Mouse (Mus musculus): ENCODE results near the gene Cnr2. TPM values are rescaled to one million over a fixed set of nuclear protein-coding genes. Genes with fewer than 3 reads are reported as not detected.
A peak's percentile ranks its signal among the peaks of the same experiment; 100 is the strongest.

The Cnr2 gene
- total RNA-seq, 2 experiments from 2014 or later = 0.21 TPM; not detected in 1

DNA sequence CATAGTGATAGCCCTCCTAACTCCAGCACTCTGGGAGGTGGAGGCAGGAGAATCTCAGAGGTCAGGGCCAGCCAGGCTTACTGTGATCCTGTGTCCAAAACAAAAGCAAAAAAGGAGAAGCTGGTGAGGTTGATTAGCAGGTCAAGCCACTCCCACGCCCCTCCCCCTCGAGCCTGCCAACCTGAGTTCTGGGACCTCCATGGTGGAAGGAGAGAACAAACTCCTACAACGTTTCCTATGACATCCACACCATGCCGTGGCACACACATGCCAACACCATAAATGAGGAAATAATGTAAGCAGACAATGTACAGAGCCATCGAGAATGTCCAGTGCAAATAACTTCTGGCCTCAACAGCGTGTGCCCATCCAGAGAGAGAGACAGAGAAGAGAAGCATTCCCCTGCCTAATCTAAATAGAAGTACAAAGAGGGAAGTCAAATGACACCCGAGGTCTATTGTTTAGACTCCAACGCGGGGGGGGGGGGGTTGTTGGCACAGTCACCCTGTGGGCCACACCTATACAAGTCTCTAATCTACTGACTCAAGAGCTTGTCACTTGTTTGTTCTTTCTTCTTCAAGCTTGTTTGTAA lies 19.1 kb upstream of the Cnr2 start:
- DNase-seq (ENCODE audit: extremely low spot score in 1 of 2, low spot score in 1 of 2) = no peak

DNA sequence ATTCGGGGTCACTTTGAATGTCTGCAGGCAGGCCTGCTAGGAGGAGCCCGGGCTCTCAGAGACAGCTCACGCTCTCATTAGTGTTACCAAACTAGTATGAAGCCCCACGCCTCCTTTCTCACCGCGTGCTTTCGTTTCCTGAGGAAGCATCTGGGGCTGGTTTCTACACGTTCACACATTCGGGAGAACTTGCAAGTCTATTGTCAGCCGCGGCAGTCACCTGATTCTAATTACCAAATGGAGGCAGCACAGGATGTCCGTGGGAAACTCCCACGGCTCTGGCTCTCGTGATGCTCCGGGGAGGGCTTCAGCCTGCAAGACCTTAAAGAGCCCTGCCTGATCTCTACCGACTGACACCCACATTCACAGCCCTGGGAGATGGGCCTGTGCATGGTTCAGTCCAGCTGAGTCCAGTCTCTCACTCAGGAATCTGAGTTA lies 18.6 kb upstream of the Cnr2 start:
- peak; percentile 29 to 48 for DNase-seq (ENCODE audit: extremely low spot score in 1 of 2, low spot score in 1 of 2)

DNA sequence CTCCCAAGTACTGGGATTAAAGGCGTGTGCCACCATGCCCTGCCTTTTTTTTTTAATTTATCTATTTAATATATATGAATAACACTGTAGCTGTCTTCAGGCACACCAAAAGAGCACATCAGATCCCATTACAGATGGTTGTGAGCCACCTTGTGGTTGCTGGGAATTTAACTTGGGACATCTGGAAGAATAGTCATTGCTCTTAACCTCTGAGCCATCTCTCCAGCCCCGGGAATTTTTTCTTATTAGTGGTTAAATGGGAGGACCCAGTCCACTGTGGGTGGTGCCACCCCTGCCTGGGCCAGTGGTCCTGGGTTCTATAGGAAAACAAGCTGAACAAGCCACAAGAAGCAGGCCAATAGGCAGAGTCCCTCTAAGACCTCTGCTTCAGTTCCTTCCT lies 17.5 kb upstream of the Cnr2 start:
- no peak for DNase-seq (ENCODE audit: extremely low spot score in 1 of 2, low spot score in 1 of 2)

DNA sequence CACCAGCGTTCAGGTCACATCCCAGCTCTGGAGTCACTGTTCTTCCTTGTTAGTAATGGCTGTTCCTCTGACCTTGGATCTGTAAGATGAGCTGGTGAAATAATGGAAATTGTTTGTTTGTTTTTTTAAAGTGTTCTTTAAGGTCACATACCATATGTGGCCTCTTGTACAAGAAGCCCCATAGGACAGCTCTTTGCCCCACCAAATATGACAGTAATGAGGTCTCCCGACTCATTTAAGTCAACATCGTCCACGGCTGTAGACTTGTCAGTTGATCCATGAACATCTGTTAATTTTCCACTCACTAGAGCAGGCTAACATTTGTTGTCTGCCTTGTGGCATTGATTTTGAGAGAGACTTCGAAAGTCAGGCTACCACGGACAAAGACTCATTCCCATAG lies 16.2 kb upstream of the Cnr2 start:
- no peak for DNase-seq (ENCODE audit: extremely low spot score in 1 of 2, low spot score in 1 of 2)

DNA sequence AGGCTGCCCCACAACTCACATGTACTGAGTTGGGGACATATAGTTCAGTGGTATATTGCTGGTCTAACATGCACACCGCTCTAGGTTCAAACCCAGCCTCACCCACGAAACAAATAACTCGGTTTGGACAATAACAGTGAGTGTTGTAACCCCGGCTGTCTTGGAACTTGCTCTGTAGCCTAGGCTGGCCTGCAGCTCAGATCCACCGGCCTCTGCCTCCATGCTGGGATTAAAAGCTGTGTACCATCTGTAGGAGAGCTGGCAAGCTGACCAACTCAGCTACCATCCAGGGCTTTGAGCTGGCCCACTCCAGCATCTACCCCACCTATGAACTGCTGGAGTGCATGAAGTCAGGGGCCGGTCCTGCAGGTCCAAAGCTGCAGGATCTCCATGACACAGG lies 15.2 kb upstream of the Cnr2 start:
- no peak for DNase-seq (ENCODE audit: extremely low spot score in 1 of 2, low spot score in 1 of 2)

DNA sequence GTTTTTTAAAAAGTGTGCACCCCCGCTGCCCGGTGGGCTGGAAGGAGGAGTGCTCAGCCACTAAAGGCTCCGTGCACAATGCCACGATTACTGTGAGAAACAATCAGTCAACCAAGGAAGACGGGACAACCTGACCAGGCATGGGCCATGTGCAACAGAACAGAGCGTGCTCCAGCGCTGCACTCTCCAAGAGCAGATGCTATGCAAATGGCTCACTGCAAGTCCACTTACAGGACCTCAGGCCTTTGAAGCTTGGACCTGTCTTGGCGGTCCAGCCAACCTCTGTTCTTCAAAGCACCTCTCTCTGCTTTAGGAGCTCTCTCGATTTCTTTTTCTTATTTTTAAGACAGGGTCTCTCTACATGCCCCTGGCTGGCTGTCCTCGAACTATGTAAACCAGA lies 14.6 kb upstream of the Cnr2 start:
- DNase-seq (ENCODE audit: extremely low spot score in 1 of 2, low spot score in 1 of 2) = no peak

DNA sequence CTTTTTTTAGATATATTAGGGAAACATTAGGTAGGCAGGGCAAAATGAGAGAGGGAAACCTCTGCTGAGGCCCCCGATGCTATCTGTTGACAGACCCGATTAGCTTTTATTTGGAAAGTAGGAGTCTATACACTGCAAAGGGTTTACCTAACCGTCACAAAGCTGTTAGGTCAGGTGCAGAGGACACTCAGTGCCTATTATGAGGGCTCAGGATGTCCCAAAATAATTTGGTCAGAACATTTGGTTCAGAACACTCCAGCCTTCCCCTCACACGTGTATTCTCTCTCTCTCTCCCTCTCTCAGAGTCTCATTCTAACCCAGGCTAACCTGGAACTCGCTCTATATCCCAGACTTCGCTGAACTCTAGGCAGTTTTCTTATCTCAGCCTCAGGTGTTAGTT lies 13.2 kb upstream of the Cnr2 start:
- no peak for DNase-seq (ENCODE audit: extremely low spot score in 1 of 2, low spot score in 1 of 2)

DNA sequence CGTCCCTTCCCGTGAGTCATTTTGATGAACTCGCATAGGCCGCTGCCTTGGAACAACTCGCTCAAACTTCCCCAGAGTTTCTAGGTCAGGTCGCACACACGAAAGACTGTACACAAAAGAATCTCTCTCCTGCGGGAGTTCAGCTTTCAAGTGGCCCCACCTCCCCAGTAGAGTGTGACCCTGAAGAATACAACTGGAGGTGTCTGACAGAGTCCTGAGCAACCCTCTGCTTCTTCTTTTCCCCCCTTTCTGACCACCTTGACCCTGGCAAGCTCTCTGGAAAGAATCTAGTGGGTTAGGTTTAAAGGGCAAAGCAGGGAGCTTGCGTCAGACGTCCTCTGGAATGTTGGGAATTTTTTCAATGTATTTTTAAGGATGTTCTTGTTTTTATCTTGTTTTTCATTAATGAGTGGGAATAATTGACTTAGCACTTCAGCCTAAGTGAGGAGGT lies 11.8 kb upstream of the Cnr2 start:
- DNase-seq (ENCODE audit: extremely low spot score in 1 of 2, low spot score in 1 of 2) = no peak

DNA sequence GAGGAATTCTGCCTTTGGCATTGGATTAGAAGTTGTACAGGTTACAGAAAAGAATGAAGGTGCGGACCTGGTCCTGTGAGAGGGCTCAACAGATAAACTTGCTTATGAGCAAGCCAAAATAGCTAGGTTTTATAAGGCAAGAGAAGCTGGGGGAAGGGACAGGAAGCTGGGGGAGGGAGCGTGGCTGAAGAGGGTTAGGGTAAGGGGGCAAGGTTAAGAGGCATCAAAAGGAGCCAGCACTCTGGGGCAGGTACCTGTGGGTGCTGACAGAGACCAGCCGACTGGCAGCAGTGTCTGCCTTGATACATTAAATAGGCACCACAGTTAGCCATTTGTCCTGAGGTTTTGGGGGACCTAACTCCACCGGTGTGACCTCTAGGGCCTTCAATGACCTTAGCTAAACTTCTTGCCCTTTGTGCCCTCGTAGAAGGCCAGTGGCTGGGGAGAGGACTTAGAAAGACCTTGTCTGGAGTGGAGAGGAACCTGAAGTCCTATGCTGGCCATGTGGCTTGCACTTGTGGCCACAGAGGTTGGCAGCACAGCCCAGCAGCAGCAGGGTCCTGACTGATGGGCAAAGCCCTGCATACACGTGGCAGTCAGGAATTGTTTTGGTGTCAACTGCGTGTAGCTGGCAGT lies 11.2 kb upstream of the Cnr2 start:
- DNase-seq (ENCODE audit: extremely low spot score in 1 of 2, low spot score in 1 of 2) = no peak

DNA sequence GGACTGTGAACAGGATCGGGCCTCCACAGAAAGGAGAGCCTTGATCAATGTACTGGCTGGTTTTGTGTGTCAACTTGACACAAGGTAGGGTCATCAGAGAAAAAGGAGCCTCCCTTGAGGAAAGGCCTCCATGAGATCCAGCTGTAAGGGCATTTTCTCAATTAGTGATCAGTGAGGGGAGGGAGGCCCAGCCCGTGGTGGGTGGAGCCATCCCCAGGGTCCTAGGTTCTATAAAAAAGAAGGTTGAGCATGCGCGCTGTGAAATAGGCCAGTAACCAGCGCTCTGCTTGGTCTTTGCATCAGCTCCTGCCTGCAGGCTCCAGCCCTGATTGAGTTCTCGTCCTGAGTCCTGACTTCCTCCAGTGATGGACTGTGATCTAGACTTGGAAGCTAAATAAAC lies 10.7 kb upstream of the Cnr2 start:
- no peak for DNase-seq (ENCODE audit: extremely low spot score in 1 of 2, low spot score in 1 of 2)

DNA sequence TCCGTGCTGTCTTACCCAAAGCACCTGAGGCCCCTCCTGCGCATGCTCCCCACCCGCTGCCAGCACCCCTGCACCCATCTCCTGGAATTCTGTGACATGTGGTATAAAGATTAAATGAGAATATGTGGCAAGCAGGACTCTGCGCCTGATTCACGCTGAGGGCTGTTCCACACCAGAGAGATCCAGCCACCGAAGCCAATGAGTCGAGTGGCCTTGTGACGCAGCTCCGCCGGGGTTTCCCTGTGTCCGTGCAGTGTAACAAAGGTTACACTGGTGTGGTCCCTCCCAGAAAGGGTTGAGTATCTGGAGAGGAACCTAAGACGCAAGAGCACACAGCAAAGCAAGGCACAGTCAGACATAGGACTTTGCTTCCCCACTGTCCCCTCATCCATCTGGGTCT lies 9.5 kb upstream of the Cnr2 start:
- DNase-seq (ENCODE audit: extremely low spot score in 1 of 2, low spot score in 1 of 2) = no peak

DNA sequence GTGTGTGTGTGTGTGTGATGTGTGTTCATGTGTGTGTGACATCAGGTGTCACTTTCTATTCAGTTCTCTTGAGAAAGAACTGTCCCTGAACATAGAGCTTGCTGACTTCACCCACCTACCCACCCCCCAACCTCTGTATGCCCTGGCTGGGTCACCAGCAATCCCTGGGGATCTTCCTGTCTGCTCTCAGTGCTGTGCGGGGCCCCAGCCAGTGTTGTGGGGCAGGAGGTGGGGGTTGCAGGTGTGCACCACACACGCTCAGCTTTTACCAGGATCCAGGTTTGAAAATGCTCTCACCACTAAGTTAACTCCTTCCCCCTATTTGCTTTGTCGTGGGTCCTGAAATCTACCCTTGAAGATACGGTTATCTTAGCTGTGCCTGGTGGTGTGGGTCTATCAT lies 9.0 kb upstream of the Cnr2 start:
- DNase-seq (ENCODE audit: extremely low spot score in 1 of 2, low spot score in 1 of 2) = no peak

DNA sequence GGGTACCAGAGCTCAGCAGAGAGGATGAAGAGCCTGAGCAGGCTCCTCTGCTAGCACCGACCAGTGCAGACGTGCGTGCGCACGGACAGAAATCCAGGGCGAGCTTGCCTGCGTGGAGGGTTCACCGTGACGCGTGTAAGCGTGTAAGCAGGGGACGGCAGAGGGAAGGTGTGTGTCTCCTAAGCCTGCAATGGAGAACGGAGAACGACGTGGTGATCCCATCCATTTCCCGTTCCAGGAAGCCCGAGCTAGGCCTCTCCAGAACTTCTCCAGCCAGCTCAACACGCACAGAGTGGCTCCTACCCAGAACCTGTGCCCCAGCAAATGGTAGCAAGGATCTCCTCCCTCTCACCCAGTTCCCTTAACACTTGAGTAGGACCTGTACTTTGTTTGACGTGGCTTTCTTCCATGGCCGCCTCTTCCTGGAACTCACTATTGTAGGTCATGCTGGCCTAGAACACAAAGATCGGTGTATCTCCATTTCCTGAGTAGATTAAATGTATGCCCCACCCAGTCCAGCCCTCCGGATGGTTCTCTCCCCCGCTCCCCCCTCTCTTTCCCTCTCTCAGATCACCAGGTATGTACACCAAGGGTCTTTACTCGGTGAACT lies 6.6 kb upstream of the Cnr2 start:
- no peak for DNase-seq (ENCODE audit: extremely low spot score in 1 of 2, low spot score in 1 of 2)

DNA sequence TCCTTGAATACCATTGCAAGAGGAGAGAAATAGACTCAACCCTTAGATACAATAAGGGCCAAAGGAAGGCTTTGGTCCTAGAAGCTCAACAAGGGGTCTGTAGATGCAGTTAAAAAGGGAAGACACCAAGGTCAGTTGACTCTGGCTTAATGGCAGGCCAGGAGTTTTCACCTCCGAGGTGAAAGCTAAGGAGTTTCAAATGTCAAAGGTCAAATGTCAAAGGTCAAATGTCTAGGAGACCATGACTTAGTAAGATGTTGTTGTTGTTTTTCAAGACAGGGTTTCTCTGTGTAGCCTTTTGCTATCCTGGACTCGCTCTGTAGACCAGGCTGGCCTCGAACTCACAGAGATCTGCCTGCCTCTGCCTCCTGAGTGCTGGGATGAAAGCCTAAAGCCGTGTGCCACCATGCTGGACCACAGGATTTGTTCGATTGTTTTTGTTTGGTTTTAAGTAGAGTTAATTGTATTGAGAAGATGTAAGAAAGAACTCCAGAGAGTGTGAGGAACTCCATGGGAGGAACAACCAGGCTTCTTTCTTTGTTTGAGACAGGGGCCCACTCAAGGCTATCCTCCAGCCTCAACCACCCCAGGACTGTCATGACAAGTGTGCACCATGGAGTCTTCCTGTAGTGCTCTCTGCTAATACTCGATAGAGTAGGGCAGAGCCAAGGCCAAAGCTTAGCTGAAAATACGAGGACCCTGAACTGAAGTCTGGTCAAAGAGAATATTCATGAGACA lies 5.9 kb upstream of the Cnr2 start:
- no peak for DNase-seq (ENCODE audit: extremely low spot score in 1 of 2, low spot score in 1 of 2)

DNA sequence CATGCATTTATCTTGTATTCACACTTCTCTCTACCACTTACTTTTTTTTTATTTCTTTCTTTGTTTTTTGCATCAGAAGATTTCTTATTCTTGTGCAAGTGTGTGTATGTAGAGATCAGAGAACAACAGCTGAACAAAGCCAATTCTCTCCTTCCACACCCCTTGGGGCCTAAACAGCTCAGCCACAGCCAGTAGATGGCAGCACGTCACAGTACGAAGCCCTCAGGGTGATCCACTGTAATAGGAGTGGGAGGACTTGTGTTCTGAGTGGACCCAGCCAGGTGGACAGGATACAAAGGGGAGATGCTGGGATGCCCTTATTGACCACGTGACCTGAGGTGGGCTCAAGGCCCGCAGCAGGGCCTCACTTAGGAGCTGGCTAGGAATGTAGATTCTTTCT lies 5.3 kb upstream of the Cnr2 start:
- peak; percentile 44 to 79 for DNase-seq (ENCODE audit: extremely low spot score in 1 of 2, low spot score in 1 of 2)

DNA sequence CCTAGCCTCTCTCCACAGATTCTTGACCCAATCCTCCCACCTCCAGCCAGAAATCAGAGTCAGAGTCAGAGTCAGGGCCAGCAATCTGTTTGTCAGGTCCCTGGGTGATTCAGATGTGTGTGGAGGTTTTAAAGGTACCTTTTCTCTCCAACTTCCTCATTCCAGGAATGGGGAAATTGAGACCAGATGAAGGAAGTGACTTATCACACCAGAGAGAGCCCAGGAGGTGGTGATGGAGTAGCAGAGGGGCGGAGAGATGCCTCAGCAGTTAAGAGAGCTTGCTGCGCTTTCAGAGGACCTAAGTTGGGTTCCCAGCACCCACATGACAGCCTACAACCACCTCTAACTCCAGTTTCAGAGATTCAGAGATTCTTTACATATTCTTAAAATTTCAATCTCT lies 3.7 kb upstream of the Cnr2 start:
- no peak for DNase-seq (ENCODE audit: extremely low spot score in 1 of 2, low spot score in 1 of 2)

DNA sequence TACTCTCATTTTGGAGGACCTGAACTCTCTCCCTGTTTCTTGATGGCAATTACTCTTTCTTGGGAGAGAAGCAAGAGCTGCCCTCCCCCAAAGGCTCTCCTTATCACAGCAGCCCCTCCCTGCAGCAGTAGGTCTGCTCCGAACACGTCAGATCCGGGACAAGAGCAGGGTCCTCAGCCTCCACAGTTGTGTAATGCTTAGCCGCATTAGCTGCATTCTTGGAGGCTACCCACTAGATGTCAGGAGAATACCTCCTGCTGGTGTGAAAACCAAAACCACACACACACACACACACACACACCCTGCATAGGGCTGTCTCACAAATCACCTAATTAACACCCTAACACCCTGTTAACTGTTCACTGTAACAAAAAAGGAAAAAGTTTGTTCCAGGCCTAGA lies 2.3 kb upstream of the Cnr2 start:
- DNase-seq (ENCODE audit: extremely low spot score in 1 of 2, low spot score in 1 of 2) = no peak

DNA sequence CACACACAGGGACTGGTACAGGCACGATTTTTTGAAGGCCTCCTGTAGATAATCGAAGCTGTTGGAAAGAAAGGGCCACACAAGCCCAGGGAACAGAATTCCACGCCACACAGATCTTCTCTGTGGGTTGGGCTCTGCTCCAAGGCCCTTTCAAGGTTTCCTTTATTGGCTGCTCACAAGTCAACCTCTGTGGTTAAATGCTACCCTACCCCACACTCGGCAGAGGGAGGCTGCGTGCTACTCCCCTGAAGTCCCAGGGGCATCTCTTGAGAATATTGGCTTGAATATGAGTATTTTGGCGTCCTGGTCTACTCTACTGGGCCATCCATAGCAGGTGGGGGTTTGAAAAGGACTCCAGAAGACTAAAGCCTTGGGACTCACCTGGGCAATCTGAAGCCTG lies 963 bp downstream of the Cnr2 start:
- no peak for DNase-seq (ENCODE audit: extremely low spot score in 1 of 2, low spot score in 1 of 2)

DNA sequence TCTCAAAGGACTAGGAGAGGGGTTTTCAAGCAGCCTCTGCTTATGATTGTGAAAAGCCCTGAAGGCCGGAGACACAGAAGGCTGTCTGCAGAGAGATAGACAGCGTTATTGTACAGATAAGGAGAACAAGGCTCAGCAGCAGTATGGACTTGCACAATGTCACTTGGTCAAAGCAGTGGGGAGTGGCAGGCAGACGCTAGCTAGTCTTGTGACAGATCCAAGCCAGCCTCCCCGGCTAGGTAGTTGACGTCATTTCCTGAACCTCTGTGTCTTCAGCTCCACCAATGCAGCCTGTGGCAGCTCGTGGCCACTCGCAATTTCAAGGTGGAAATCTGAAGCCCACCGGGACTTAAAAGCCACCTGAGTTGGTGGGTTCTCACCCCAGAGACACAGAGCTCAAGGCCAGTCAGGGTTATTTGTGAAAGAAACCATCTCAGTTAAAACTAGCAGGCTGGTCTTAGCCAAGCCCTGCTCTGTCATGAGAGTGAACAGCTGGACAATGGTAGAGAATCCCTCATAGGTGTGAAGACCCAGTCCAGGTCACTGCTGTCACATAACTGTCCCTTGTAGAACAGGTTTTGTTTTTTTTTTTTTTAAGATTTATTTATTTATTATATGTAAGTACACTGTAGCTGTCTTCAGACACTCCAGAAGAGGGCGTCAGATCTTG lies 3.3 kb downstream of the Cnr2 start:
- no peak for DNase-seq (ENCODE audit: extremely low spot score in 1 of 2, low spot score in 1 of 2)

DNA sequence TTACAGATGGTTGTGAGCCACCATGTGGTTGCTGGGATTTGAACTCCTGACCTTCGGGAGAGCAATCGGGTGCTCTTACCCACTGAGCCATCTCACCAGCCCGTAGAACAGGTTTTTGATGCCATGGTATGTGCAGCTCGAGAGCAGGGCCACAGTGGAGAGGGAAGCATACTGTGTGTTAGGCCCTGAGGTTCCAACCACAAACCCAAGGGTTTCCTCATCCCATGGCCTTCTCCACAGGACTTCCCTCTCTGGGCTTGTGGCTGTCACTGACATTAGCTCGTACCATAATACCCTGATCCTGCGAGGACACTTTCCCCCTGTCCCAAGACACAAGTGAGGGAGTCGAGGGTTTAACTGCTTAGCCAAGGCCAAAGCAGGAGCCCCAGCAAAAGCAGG lies 3.9 kb downstream of the Cnr2 start:
- DNase-seq (ENCODE audit: extremely low spot score in 1 of 2, low spot score in 1 of 2) = no peak

DNA sequence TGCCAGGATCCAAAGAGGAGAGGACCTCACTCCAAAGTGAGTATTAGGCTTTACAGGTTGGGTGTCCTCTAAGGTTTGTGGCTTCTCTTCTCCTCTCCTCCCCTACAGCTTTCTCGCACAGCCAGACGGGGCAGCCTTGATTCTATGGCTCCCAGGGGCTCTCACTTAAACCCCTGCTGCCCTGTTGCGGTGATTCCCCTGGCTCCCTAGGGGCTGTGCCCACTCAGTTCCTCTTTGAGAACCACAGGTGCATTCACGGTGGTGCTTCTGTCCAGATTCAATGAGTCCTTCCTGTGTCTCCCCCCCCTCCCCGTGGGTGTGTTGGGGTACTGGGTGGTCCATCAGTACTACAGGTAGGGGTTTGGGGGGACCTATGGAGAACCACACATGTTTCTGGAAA lies 4.8 kb downstream of the Cnr2 start:
- no peak for DNase-seq (ENCODE audit: extremely low spot score in 1 of 2, low spot score in 1 of 2)
